Mouse (Mus musculus): Measurements from ENCODE around the gene Ing3. TPM values are rescaled to one million over a fixed set of nuclear protein-coding genes. Genes with fewer than 3 reads are reported as not detected.

Ing3 gene
- total RNA-seq, 2 experiments from 2014 or later, result 23.8 to 28.9 TPM

- no peak for DNase-seq (ENCODE audit: low spot score in 2 of 2)
Observed at GRCm38 (mm10) chr6:22018768-22019445, 69.5 kb downstream of the Ing3 start.

DNA sequence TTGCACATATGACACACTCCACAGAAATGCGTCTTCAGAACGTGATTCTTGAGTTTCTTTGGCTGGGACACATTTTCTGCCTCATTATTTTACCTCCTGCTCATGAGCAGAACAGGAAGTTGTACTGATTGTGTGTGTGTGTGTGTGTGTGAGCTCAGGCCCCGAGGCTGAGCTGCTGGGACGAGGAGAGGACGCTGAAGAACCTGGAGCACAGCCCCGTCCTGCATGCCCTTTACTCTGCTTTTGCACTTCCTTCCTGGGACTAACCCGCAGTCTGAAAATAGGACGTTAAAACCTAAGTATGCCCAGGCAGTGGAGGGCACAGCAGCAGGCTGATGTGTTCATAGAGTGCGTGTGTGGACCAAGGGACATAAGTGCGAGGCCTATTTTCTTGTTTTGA lies 70.3 kb downstream of the Ing3 start:
- no peak for DNase-seq (ENCODE audit: low spot score in 2 of 2)

GRCm38 (mm10) chr6:22020696-22021095 lies 71.3 kb downstream of the Ing3 start:
- DNase-seq (ENCODE audit: low spot score in 2 of 2), result no peak

DNA sequence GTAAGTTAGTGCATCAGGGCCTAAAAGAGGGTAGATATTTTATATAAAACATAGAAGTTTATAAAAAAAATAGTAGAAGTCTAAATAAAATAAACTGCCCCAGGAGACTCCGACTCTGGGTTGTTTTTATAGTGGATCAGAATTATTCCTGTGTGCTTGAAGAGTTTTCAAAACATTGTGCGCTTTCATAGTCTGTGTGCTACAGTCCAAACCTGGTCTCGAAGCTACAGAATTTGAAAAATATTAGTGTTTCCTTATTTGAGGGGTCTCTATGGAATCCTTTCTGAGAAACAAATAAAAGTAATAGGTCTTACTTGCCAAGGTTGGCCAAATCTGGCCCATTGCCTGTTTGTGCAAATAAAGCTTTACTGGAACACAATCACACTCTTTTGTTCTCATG lies 71.9 kb downstream of the Ing3 start:
- no peak for DNase-seq (ENCODE audit: low spot score in 2 of 2)

DNA sequence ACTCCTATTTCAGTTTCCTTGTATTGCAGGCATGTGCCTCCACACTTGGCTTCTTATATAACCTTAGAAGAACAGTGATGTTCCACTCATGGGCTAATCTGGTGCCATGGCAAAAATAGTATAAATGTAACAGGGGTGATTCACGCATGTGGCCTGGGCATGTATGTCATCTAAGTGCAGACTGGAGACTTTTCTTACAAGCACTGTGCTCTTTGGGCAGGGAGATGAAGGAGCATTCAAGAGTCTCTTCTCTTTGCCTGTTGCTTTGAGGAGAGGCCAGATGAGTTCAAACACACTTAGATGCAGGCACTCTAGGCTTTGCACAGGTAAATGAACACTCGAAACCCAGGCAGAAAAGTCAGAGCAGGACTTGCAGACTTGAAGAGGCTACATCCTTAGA lies 74.8 kb downstream of the Ing3 start:
- DNase-seq (ENCODE audit: low spot score in 2 of 2), result no peak

Other genes with a start within 250 kb of the Ing3 start
- 10 to 100 TPM; 21.1 to 22.0 TPM for gene Tspan12, start 97.1 kb upstream of the Ing3 start, total RNA-seq (2021)
- gene Cped1, start 36.3 kb downstream of the Ing3 start, total RNA-seq (2021), result 1 to 10 TPM; 3.7 to 5.9 TPM

Measured in left cerebral cortex, adult 18-20 months (tissue).